9 mouse cellular contexts compared by ENCODE assay signal in genomic region chr7:46052161-46052821, GRCm38 (mm10). TPM values are rescaled to one million over a fixed set of nuclear protein-coding genes. Genes with fewer than 3 reads are reported as not detected.
A peak's percentile ranks its signal among the peaks of the same experiment; 100 is the strongest.
DNase-seq lines count a peak whose midpoint lies in the region; ATAC-seq and TF ChIP-seq lines count a peak whose summit lies in the region.
"Had no signal": no experiment of that assay in that cellular context is flagged by ENCODE, and none has a peak within 500 bp of the region (broad histone marks: within the 10 kb centered on the region; RNA-seq: fewer than 3 reads in every experiment).

No protein-coding gene starts in this region.

- peak; percentile 65 for DNase-seq in hindbrain, postnatal 0 days (ENCODE audit: low spot score)
- DNase-seq in hindbrain, embryonic 10.5 days (ENCODE audit: low spot score), result no peak
- peak; percentile 36 for DNase-seq in thymus, adult 2 months
- DNase-seq in thymus, adult 18-20 months, result no peak
- DNase-seq in induced T-regulatory cell, adult 2 months (ENCODE audit: low read depth), result peak; percentile 64
- no peak for DNase-seq in urinary bladder, postnatal 25 days (ENCODE audit: low spot score)
- DNase-seq in left cerebral cortex, adult 9 months (ENCODE audit: low spot score in 2 of 2), result no peak
- no peak for DNase-seq in urinary bladder, postnatal 4 days (ENCODE audit: low spot score in 2 of 2)

- no peaks in the 10 kb centered on the region for H3K27me3 ChIP-seq in hindbrain, postnatal 0 days (ENCODE audit: insufficient read depth, low read length)
- H3K27me3 ChIP-seq in hindbrain, embryonic 10.5 days (ENCODE audit: insufficient read depth, poor library complexity, severe bottlenecking), result no peaks in the 10 kb centered on the region
- H3K27me3 ChIP-seq in thymus, adult 2 months (ENCODE audit: control insufficient read depth, insufficient read depth, low read length), result no peaks in the 10 kb centered on the region

- no peak overlapping the region for H3K4me2 ChIP-seq in hindbrain, postnatal 0 days (ENCODE audit: low read depth, low read length)

- H3K9me3 ChIP-seq in hindbrain, postnatal 0 days (ENCODE audit: low read length), result no peaks in the 10 kb centered on the region
- no peaks in the 10 kb centered on the region for H3K9me3 ChIP-seq in hindbrain, embryonic 10.5 days

- TF ChIP-seq CTCF in hindbrain, postnatal 0 days (IDR thresholded peaks at IDR 0.05; ENCODE audit: low read depth), result peak; percentile 61
- peak; percentile 30; the same call in 1 of the 2 replicates for TF ChIP-seq CTCF in thymus, adult 2 months (IDR thresholded peaks at IDR 0.05; ENCODE audit: borderline replicate concordance, control insufficient read depth, extremely low read depth, insufficient read depth, low read length, poor library complexity)

- H3K36me3 ChIP-seq in hindbrain, postnatal 0 days (ENCODE audit: insufficient read depth, low read length), result peaks cover 41% of the 10 kb centered on the region; the same call in 1 of the 2 replicates
- peaks cover 89% of the 10 kb centered on the region for H3K36me3 ChIP-seq in hindbrain, embryonic 10.5 days
- H3K36me3 ChIP-seq in thymus, adult 2 months (ENCODE audit: control insufficient read depth, insufficient read depth, low read length), result peaks cover 3% of the 10 kb centered on the region; the same call in 1 of the 2 replicates

- ATAC-seq in hindbrain, postnatal 0 days, result peak; percentile 48; the same call in 1 of the 2 replicates

- H3K27ac ChIP-seq in hindbrain, postnatal 0 days, result no peak overlapping the region
- H3K27ac ChIP-seq in hindbrain, embryonic 10.5 days, result no peak overlapping the region
- no peak overlapping the region for H3K27ac ChIP-seq in thymus, adult 2 months (ENCODE audit: control insufficient read depth, insufficient read depth, low read length)

- no peak overlapping the region for H3K4me3 ChIP-seq in hindbrain, postnatal 0 days (ENCODE audit: low read length)
- H3K4me3 ChIP-seq in hindbrain, embryonic 10.5 days, result no peak overlapping the region
- H3K4me3 ChIP-seq in thymus, adult 2 months (ENCODE audit: control insufficient read depth, insufficient read depth, low read length), result no peak overlapping the region
- H3K4me3 ChIP-seq: myocyte had no signal

- TF ChIP-seq POLR2A in thymus, adult 2 months (IDR thresholded peaks at IDR 0.05; ENCODE audit: control insufficient read depth, extremely low read depth, insufficient read depth, low read length, poor library complexity), result no peak

- no peak overlapping the region for H3K9ac ChIP-seq in hindbrain, postnatal 0 days (replicated peaks; ENCODE audit: low read length)

- 69% methylated on average over 4 of the region's 4 CpGs for WGBS in hindbrain, postnatal 0 days
- 90% methylated on average over 4 of the region's 4 CpGs for WGBS in hindbrain, embryonic 10.5 days
- WGBS in thymus, adult 2 months, result 90% methylated on average over 4 of the region's 4 CpGs

- H3K4me1 ChIP-seq in hindbrain, postnatal 0 days (ENCODE audit: insufficient read depth, low read length), result no peaks in the 10 kb centered on the region
- H3K4me1 ChIP-seq in hindbrain, embryonic 10.5 days (replicated peaks), result peaks cover 6% of the 10 kb centered on the region; the same call in 1 of the 2 replicates
- H3K4me1 ChIP-seq in thymus, adult 2 months (replicated peaks; ENCODE audit: control insufficient read depth, insufficient read depth, low read length), result peaks cover 9% of the 10 kb centered on the region

RNA-seq across cellular contexts. Expression of gene Nomo1, which starts 18.8 kb away (rescaled TPM):
- total RNA-seq in hindbrain, postnatal 0 days (2014; rRNA removed), result 53.6 and 61.5 TPM in 2 replicates
- 36.9 and 37.9 TPM in 2 replicates for polyA plus RNA-seq in hindbrain, postnatal 0 days (2015; fragmentation: Nextera tagmentation; extraction: Ambion mirVana)
- 29.3 and 30.7 TPM in 2 replicates for polyA plus RNA-seq in hindbrain, embryonic 10.5 days (2016; fragmentation: Nextera tagmentation; extraction: Ambion mirVana)
- 37.4 and 42.4 TPM in 2 replicates for polyA plus RNA-seq in thymus, adult 2 months (2012; rRNA removed)

RNA-seq across cellular contexts. Expression of gene Abcc6, which starts 22.2 kb away (rescaled TPM):
- 0.58 and 1.2 TPM in 2 replicates for total RNA-seq in hindbrain, postnatal 0 days (2014; rRNA removed)
- 0.55 and 0.64 TPM in 2 replicates for polyA plus RNA-seq in hindbrain, postnatal 0 days (2015; fragmentation: Nextera tagmentation; extraction: Ambion mirVana)
- polyA plus RNA-seq in hindbrain, embryonic 10.5 days (2016; fragmentation: Nextera tagmentation; extraction: Ambion mirVana), result 0.12 and 0.20 TPM in 2 replicates
- 0.49 and 0.61 TPM in 2 replicates for polyA plus RNA-seq in thymus, adult 2 months (2012; rRNA removed)
- polyA plus RNA-seq: myocyte had no signal

RNA-seq across cellular contexts. Expression of gene Kcnj11, which starts 48.3 kb away (rescaled TPM):
- 13.2 and 18.7 TPM in 2 replicates for total RNA-seq in hindbrain, postnatal 0 days (2014; rRNA removed)
- polyA plus RNA-seq in hindbrain, postnatal 0 days (2015; fragmentation: Nextera tagmentation; extraction: Ambion mirVana), result 2.4 and 3.0 TPM in 2 replicates
- 0.22 and 0.48 TPM in 2 replicates for polyA plus RNA-seq in hindbrain, embryonic 10.5 days (2016; fragmentation: Nextera tagmentation; extraction: Ambion mirVana)
- 3.1 and 12.6 TPM in 2 replicates for polyA plus RNA-seq in thymus, adult 2 months (2012; rRNA removed)

Comparison
In these comparisons a context has a peak if more than half of its experiments do, and no peak if none do; other contexts are left out.
1. DNase-seq: peak in hindbrain, postnatal 0 days (single experiment), thymus, adult 2 months (single experiment) and induced T-regulatory cell, adult 2 months (single experiment); none in hindbrain, embryonic 10.5 days (single experiment), thymus, adult 18-20 months (0 of 2), urinary bladder, postnatal 25 days (single experiment), left cerebral cortex, adult 9 months (0 of 2) and urinary bladder, postnatal 4 days (0 of 2).